Mouse (Mus musculus) neural tube, embryonic 11.5 days (tissue): ENCODE data around the gene Sec31b. TPM values are rescaled to one million over a fixed set of nuclear protein-coding genes. Genes with fewer than 3 reads are reported as not detected.

ENCODE experiments used
- ATAC-seq: fragments of 200-750 bp; cut with Nextera tagmentation; 2 replicates; pipeline ENCODE4 v1.8.0; 2017; ENCODE audit warnings: moderate number of reproducible peaks, mild to moderate bottlenecking, moderate TSS enrichment, moderate library complexity; ENCODE audit not compliant: insufficient read depth, low FRiP score, low TSS enrichment
- DNase-seq: peaks from one replicate; pipeline ENCODE4 v3.0.0-alpha.2; 2015; ENCODE audit warnings: low spot score
- H3K27ac ChIP-seq: fragments of 300-500 bp; sonication (generic); 2 replicates; pipeline ENCODE4 v1.5.1; 2014; ENCODE audit warnings: low read depth, mild to moderate bottlenecking, low read length
- H3K27me3 ChIP-seq: fragments of 300-500 bp; sonication (generic); 2 replicates; pipeline ENCODE4 v1.6.1; 2014; ENCODE audit warnings: mild to moderate bottlenecking, low read length, mixed read lengths; ENCODE audit not compliant: control insufficient read depth, insufficient read depth
- H3K36me3 ChIP-seq: fragments of 300-500 bp; sonication (generic); 2 replicates; pipeline ENCODE4 v1.6.1; 2014; ENCODE audit warnings: mild to moderate bottlenecking, low read length, moderate library complexity, mixed read lengths; ENCODE audit not compliant: control insufficient read depth, insufficient read depth
- H3K4me1 ChIP-seq: fragments of 300-500 bp; sonication (generic); 2 replicates; pipeline ENCODE4 v1.6.1; 2014; ENCODE audit warnings: low read length, mixed read lengths; ENCODE audit not compliant: control insufficient read depth, insufficient read depth
- H3K4me2 ChIP-seq: fragments of 300-500 bp; sonication (generic); 2 replicates; pipeline ENCODE4 v1.6.1; 2014; ENCODE audit warnings: low read depth, mild to moderate bottlenecking, moderate library complexity
- H3K4me3 ChIP-seq: fragments of 300-500 bp; sonication (generic); 2 replicates; pipeline ENCODE4 v1.5.1; 2014; ENCODE audit warnings: low read depth, low read length
- H3K9ac ChIP-seq: fragments of 300-500 bp; sonication (generic); 2 replicates; pipeline ENCODE4 v1.6.1; 2014; ENCODE audit warnings: mild to moderate bottlenecking, low read length
- H3K9me3 ChIP-seq: fragments of 300-500 bp; sonication (generic); 2 replicates; pipeline ENCODE4 v1.6.1; 2016; ENCODE audit warnings: low read length; ENCODE audit not compliant: control insufficient read depth
- WGBS: fragments of 180-500 bp; shearing (Covaris S2); extraction: QIAGEN DNeasy Blood & Tissue Kit; methylation state at CpG from one replicate; pipeline ENCODE4 v1.1.7; 2014; 5-methylcytosine and 5-hydroxymethylcytosine counted together
- polyA plus RNA-seq: library from polyadenylated mRNA; unstranded; fragments of >200 nt; fragmentation: Nextera tagmentation; extraction: Ambion mirVana; gene quantifications from 2 replicates; pipeline ENCODE4 v1.2.1, GENCODE M21; 2014

The Sec31b gene
- polyA plus RNA-seq, 1 experiment from 2014 or later: 0.37 TPM

DNA sequence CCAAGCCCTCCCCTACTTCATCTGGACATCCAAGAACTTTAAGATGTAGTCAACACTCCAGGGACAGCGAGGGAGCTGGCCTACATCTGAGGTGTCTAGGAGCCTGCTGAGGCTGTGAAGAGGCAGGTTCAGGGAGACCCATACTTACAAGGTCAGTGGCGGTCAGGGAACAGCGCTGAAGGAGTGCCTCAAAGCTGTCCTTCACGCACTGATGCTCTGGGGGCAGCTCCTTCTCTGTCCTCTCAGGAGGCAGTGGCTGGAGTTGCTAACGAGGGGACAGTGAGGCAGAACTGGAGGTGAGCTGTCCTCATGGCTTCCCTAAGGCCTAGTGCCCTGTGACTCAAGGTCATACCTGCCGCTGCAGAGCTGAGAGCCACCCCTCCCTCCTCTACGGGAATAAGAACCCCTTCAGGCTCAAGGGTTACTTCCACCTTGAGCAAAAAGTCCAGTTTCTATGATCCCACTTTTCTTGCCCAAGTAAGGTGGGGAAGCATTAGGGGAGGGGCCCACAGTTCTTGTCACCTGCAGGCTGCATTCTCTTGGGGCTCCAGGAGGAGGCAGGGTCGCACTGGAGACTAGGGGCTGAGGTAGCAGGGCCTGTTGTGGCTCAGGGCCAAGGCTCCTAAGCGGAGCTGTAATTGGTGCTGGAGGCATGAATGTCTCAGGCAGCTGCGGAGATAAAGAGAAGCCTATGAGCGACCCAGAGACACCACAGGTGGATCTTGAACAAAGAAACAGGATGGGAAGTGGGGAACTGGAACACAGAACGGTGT lies 27.5 kb downstream of the Sec31b start:
- Histone ChIP-seq H3K36me3 (no peaks in the 10 kb centered on the region), H3K9ac (no peak overlapping the region), H3K27ac (no peak overlapping the region), H3K4me1 (peaks cover 15% of the 10 kb centered on the region), H3K9me3 (no peaks in the 10 kb centered on the region), H3K4me3 (no peak overlapping the region), H3K27me3 (peaks cover 11% of the 10 kb centered on the region), H3K4me2 (no peak overlapping the region)
- whole genome bisulfite sequencing: 56% methylated on average over 12 of the region's 12 CpGs
- no peak for DNase-seq
- no peak for ATAC-seq

DNA sequence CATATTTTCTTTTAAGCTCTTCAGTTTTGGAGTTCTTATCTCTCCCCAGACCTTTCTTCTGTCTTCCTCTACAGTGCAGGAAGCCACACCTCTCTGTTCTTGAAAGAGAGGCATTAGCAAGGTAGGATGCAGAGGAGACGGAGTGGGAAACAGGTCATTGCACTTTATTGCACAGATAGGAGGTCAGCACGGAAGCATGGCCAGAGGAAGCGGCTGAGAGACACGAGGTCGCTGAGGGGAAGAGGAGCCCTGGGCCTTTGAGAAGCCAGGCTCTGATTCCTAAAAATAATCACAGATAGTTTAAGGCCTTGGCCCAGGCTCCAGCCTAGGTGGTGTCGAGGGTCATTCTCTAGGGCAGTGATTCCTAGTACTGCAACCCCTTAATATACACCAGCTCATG lies 29.9 kb downstream of the Sec31b start:
- ATAC-seq: no peak
- Histone ChIP-seq H3K9ac (no peak overlapping the region), H3K4me2 (no peak overlapping the region), H3K36me3 (no peaks in the 10 kb centered on the region), H3K9me3 (no peaks in the 10 kb centered on the region), H3K27me3 (peaks cover 36% of the 10 kb centered on the region), H3K27ac (no peak overlapping the region), H3K4me3 (no peak overlapping the region), H3K4me1 (peaks cover 21% of the 10 kb centered on the region)
- 25% methylated on average over 6 of the region's 6 CpGs for WGBS
- DNase-seq: no peak

DNA sequence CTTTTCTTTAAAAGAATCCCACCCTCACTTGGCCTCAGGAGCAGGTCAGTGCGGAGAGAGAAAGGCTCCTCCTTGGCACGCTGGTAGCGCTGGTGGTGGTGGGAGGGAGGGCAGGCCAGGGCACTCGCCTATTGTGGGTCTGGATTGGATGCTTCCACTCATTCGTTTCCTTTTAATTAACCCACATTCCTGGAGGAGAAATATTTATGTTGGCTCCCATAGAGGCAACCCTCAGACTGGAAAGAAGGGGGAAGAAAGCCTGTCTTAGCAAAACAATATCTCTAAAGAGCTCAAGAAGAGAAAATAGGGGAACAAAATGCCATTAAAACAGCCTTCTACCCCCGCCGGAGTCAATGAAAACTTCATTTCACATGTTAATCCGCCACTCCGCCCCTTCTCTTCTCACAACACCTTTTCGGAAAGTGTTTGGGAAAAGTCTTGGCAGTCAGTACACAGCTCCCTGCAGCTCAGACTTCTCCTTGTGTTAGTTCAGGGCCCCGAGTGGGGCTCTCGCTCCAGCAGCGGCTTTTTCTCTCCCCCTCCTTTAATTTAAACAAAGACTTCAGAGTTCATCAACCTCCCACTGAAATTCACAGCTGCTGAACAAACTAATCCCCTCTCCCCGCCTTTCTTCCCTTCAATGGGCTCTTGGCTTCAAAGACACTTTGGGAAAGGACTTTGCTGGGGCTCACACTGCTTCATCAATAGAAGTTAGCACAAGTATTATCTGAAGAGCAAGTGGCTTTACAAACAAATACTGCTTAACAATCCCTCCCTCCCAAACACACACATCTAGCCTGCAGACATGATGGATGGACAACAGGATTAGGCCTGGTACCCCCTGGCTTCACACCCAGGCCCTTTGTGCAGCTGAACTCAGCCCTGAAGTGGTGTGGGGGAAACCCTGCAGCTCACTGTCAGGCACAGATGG lies 30.9 kb downstream of the Sec31b start:
- Histone ChIP-seq H3K9ac (no peak overlapping the region; the same call in 1 of the 2 replicates), H3K27ac (peak overlapping the region; percentile 5; the same call in 1 of the 2 replicates), H3K4me3 (no peak overlapping the region), H3K36me3 (no peaks in the 10 kb centered on the region), H3K4me1 (peaks cover 21% of the 10 kb centered on the region), H3K27me3 (peaks cover 42% of the 10 kb centered on the region), H3K9me3 (no peaks in the 10 kb centered on the region), H3K4me2 (no peak overlapping the region)
- peak; percentile 65 for ATAC-seq
- WGBS: 5% methylated on average over 14 of the region's 14 CpGs
- peak; percentile 48 for DNase-seq

DNA sequence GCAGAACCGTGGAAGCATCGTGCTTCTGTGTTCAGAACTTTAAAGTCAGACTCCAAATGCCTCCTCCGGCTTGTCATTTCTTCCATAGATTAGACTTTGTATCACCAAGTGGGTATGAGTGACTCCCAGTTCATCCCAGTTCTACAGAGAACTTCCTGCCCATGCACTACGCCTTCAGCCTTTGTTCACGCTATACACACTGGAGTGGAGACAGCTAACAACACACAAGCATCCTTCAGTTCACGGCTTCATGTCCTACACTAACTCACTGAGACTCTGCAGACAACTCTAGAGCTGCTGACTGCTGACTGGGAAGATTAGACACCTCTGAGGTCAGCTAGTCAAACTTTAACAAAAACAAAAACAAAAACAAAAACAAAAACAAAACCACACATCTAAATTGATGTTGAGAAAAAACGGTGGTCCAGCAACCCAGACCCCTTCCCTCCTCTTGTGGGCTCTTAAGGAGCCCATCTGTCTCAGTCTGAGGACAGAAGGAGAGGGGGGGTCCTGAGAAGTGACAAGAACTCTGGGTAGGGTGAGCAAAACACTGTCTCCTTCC lies 31.7 kb downstream of the Sec31b start:
- no peak overlapping the region for H3K27ac ChIP-seq
- H3K27me3 ChIP-seq: peaks cover 46% of the 10 kb centered on the region
- 20% methylated on average over 7 of the region's 7 CpGs for WGBS
- H3K4me3 ChIP-seq: no peak overlapping the region
- H3K9ac ChIP-seq: 0 out of 2 replicates have a peak overlapping the region, but pooled peaks have one; percentile 2
- DNase-seq (no peak), ATAC-seq (no peak)
- H3K9me3 ChIP-seq: no peaks in the 10 kb centered on the region
- no peak overlapping the region; the same call in 1 of the 2 replicates for H3K4me2 ChIP-seq
- H3K36me3 ChIP-seq: no peaks in the 10 kb centered on the region
- H3K4me1 ChIP-seq: peaks cover 21% of the 10 kb centered on the region

DNA sequence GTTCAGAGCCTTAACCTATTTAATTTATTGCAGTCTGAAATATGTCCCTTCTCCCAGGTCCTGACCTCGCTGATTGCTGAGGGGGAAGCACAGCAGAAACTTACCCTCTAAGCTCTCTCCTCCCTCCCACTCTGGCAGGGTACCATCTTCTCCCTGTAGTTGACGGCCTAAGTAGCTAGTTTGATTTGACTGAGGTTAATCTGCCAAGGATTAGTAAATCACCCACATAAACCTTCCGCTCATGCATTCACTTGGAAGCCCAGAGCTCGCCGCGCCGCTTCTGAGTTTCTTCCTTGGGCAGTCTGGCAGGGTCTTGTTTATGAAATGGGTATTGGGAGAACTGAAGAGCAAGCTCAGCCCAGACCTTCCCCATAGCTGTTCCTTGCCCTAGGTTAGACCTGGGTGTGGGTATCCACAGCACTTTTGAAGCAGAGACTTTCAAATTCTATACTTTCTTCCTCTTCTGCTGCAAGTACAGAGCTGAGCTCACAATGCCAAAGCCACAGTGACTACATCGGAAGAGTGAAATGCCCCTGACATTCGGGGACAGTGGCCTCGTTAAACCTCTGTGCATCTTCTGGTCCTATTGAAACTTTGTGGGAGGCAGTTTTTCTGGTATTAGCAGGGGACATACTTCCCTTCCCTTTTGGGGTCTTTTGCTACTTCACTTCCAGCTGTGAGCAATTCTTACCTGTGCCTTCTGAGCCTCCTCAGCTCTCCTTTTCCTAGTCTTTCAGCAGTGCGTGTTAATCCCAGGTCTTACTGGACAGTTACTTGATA lies 32.4 kb downstream of the Sec31b start:
- 14% methylated on average over 11 of the region's 11 CpGs for WGBS
- Histone ChIP-seq H3K9ac (no peak overlapping the region), H3K9me3 (no peaks in the 10 kb centered on the region), H3K4me2 (no peak overlapping the region; the same call in 1 of the 2 replicates), H3K27ac (no peak overlapping the region), H3K27me3 (peaks cover 51% of the 10 kb centered on the region), H3K36me3 (no peaks in the 10 kb centered on the region), H3K4me1 (peaks cover 21% of the 10 kb centered on the region), H3K4me3 (no peak overlapping the region)
- DNase-seq (peak; percentile 18), ATAC-seq (no peak)

DNA sequence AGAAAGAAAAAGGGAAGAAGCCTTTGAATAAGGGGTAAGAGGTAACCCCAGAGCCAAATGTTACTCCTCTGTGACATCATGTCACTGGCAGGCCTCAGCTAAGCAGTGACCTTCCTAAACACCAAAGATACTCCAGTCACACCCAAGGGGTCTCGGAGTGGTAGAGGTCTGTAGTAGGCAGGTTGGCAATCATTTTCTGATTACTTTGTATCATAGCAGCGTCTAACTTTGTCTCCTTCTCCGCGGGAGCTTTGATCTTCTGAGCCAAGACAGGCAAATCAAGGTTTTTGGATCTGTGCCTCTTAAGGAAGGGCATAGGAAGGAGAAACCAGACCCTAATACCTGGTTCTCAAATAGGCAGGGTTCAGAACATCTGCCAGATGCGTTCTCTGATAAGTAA lies 33.1 kb downstream of the Sec31b start:
- Histone ChIP-seq H3K4me1 (peaks cover 21% of the 10 kb centered on the region), H3K9ac (no peak overlapping the region), H3K36me3 (no peaks in the 10 kb centered on the region), H3K9me3 (no peaks in the 10 kb centered on the region), H3K27me3 (peaks cover 51% of the 10 kb centered on the region), H3K27ac (no peak overlapping the region), H3K4me3 (no peak overlapping the region), H3K4me2 (no peak overlapping the region)
- DNase-seq (no peak), ATAC-seq (no peak)
- WGBS: 27% methylated on average over 5 of the region's 5 CpGs

DNA sequence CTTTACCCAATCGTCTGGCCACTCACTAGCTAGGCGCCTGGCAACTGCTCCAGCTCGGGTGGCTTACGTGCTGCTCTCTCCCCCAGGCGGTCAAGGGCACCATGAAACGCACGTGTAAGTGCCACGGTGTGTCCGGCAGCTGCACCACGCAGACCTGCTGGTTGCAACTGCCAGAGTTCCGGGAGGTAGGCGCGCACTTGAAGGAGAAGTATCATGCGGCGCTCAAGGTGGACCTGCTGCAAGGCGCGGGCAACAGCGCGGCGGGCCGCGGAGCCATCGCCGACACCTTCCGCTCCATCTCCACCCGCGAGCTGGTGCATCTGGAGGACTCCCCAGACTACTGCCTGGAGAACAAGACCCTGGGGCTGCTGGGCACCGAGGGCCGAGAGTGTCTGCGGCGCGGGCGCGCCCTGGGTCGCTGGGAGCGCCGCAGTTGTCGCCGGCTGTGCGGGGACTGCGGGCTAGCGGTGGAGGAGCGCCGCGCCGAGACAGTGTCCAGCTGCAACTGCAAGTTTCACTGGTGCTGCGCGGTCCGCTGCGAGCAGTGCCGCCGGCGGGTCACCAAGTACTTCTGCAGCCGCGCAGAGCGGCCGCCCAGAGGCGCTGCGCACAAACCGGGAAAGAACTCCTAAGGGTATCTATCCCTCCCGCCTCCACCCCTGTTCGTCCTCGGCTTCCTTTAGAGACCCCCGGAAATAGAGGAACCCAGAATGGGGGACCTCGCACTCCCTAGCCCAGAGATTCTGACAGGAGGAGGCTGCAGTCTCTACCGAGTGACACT lies 34.0 kb downstream of the Sec31b start:
- Histone ChIP-seq H3K4me3 (peak overlapping the region; percentile 47), H3K36me3 (no peaks in the 10 kb centered on the region), H3K4me1 (peaks cover 21% of the 10 kb centered on the region), H3K9ac (peak overlapping the region; percentile 56), H3K27ac (no peak overlapping the region), H3K9me3 (no peaks in the 10 kb centered on the region), H3K4me2 (peak overlapping the region; percentile 86), H3K27me3 (peaks cover 48% of the 10 kb centered on the region)
- DNase-seq (peak; percentile 74), ATAC-seq (peak; percentile 41; the same call in 1 of the 2 replicates)
- WGBS: under 1% methylated on average over 66 of the region's 66 CpGs
